Mouse (Mus musculus): ENCODE measurements around the gene Bub1.

- peak; percentile 75 for TF ChIP-seq CTCF (IDR thresholded peaks at IDR 0.05)
- TF ChIP-seq EP300 (IDR thresholded peaks at IDR 0.05; ENCODE audit: insufficient read depth, low read depth, low read length), result no peak
These were observed 13.8 kb upstream of the Bub1 start for GRCm38 (mm10) chr2:127845346-127845982.

All from heart, adult 2 months (tissue).